Comparison of ENCODE assay signal across 8 mouse cellular contexts in genomic region chr13:96593621-96594020, GRCm38 (mm10). TPM values are rescaled to one million over a fixed set of nuclear protein-coding genes. Genes with fewer than 3 reads are reported as not detected.
DNase-seq lines count a peak whose midpoint lies in the region; ATAC-seq and TF ChIP-seq lines count a peak whose summit lies in the region.

No protein-coding gene starts in this region.

- ATAC-seq in megakaryocyte progenitor cell, adult 5-6 weeks (replicated peaks; ENCODE audit: poor library complexity): peak; percentile 87

- peak overlapping the region; percentile 33; the same call in 1 of the 2 replicates for H3K27ac ChIP-seq in left cerebral cortex, adult 2 months

- H3K4me3 ChIP-seq in left cerebral cortex, adult 2 months: no peak overlapping the region

- DNase-seq in cerebellum, postnatal 10 days: peak; percentile 32 to 76
- DNase-seq in cerebellum, postnatal 4 days (ENCODE audit: low spot score in 2 of 2): no peak
- no peak for DNase-seq in left cerebral cortex, adult 2 months (ENCODE audit: extremely low spot score in 1 of 2, low spot score in 2 of 2)
- DNase-seq in left cerebral cortex, postnatal 10 days (ENCODE audit: extremely low spot score in 1 of 2, low spot score in 2 of 2): no peak
- peak; percentile 25 for DNase-seq in c-Kit-negative CD71-positive TER-119-positive erythroid progenitor cells, embryonic 14.5 days (ENCODE audit: low read depth, low spot score)
- no peak for DNase-seq in ovary, adult 18-20 months (ENCODE audit: low spot score)
- DNase-seq in cerebellum, adult 11 months: no peak

- intact Hi-C loops in left cerebral cortex, adult 2 months (cut with DNase I): loop anchor here (1.0 to 5.0 kb wide), 4 partner anchors 51 to 591 kb away; partner anchors contain the start of genes Col4a3bp and Polk
- intact Hi-C loops in left cerebral cortex, postnatal 10 days (cut with DNase I): loop anchor here (1.0 to 10.0 kb wide), 2 partner anchors 162 to 559 kb away; no protein-coding TSS in a partner anchor

- TF ChIP-seq CTCF in left cerebral cortex, adult 2 months (IDR thresholded peaks at IDR 0.05): peak; percentile 89

RNA-seq across cellular contexts. Expression of gene Col4a3bp, which starts 51.2 kb away (rescaled TPM):
- total RNA-seq in left cerebral cortex, adult 2 months (2021): 10 to 100 TPM; 68.3 to 68.5 TPM
- total RNA-seq in left cerebral cortex, postnatal 10 days (2021): 10 to 100 TPM; 57.8 to 63.2 TPM
- total RNA-seq in megakaryocyte progenitor cell, adult 5-6 weeks (2015): 33.9 and 45.3 TPM in 2 replicates
- total RNA-seq in megakaryocyte progenitor cell, adult 5-6 weeks (2017): 43.3 and 43.9 TPM in 2 replicates

RNA-seq across cellular contexts. Expression of gene Polk, which starts 51.2 kb away (rescaled TPM):
- 10 to 100 TPM; 11.8 to 13.6 TPM for total RNA-seq in left cerebral cortex, adult 2 months (2021)
- 10 to 100 TPM in 1 of 2 experiments, 1 to 10 TPM in 1; 9.7 to 11.0 TPM for total RNA-seq in left cerebral cortex, postnatal 10 days (2021)
- 13.5 and 20.9 TPM in 2 replicates for total RNA-seq in megakaryocyte progenitor cell, adult 5-6 weeks (2015)
- 9.3 and 14.9 TPM in 2 replicates for total RNA-seq in megakaryocyte progenitor cell, adult 5-6 weeks (2017)

Comparison
In these comparisons a context has a peak if more than half of its experiments do, and no peak if none do; other contexts are left out.
1. DNase-seq: peak in cerebellum, postnatal 10 days (2 of 2) and c-Kit-negative CD71-positive TER-119-positive erythroid progenitor cells, embryonic 14.5 days (single experiment); none in cerebellum, postnatal 4 days (0 of 2), left cerebral cortex, adult 2 months (0 of 2), left cerebral cortex, postnatal 10 days (0 of 2), ovary, adult 18-20 months (single experiment) and cerebellum, adult 11 months (single experiment).